Mouse (Mus musculus) hindbrain, embryonic 16.5 days (tissue): ENCODE data around the gene Cbfa2t2. TPM values are rescaled to one million over a fixed set of nuclear protein-coding genes. Genes with fewer than 3 reads are reported as not detected.

Experiments
- ATAC-seq: fragments of 200-750 bp; cut with Nextera tagmentation; 2 replicates; pipeline ENCODE4 v1.8.0; 2017; ENCODE audit warnings: moderate TSS enrichment, moderate library complexity
- H3K27ac ChIP-seq: fragments of 300-500 bp; sonication (generic); 2 replicates; pipeline ENCODE4 v1.5.1; 2014; ENCODE audit warnings: low read depth, mild to moderate bottlenecking, control low read depth, low read length, moderate library complexity
- H3K27me3 ChIP-seq: fragments of 300-500 bp; sonication (generic); replicated peaks from 2 replicates; pipeline ENCODE4 v1.6.1; 2014; ENCODE audit warnings: low read length; ENCODE audit not compliant: control insufficient read depth, insufficient read depth
- H3K36me3 ChIP-seq: fragments of 300-500 bp; sonication (generic); 2 replicates; pipeline ENCODE4 v1.6.1; 2014; ENCODE audit warnings: mild to moderate bottlenecking, low read length, moderate library complexity, mixed read lengths; ENCODE audit not compliant: control insufficient read depth, insufficient read depth
- H3K4me1 ChIP-seq: fragments of 300-500 bp; sonication (generic); 2 replicates; pipeline ENCODE4 v1.6.1; 2014; ENCODE audit warnings: low read depth, low read length; ENCODE audit not compliant: control insufficient read depth, insufficient read depth
- H3K4me2 ChIP-seq: fragments of 300-500 bp; sonication (generic); 2 replicates; pipeline ENCODE4 v1.6.1; 2014; ENCODE audit warnings: mild to moderate bottlenecking, low read length, control low read depth, moderate library complexity
- H3K4me3 ChIP-seq: fragments of 300-500 bp; sonication (generic); 2 replicates; pipeline ENCODE4 v1.5.1; 2014; ENCODE audit warnings: mild to moderate bottlenecking, low read length, control low read depth, moderate library complexity
- H3K9ac ChIP-seq: fragments of 300-500 bp; sonication (generic); 2 replicates; pipeline ENCODE4 v1.6.1; 2014; ENCODE audit warnings: low read depth, mild to moderate bottlenecking, control low read depth, low read length, moderate library complexity
- H3K9me3 ChIP-seq: fragments of 300-500 bp; sonication (generic); 2 replicates; pipeline ENCODE4 v1.6.1; 2014; ENCODE audit warnings: mild to moderate bottlenecking, low read length, moderate library complexity; ENCODE audit not compliant: control insufficient read depth
- WGBS: fragments of 180-500 bp; shearing (Covaris S2); extraction: QIAGEN DNeasy Blood & Tissue Kit; methylation state at CpG from one replicate; pipeline ENCODE4 v1.1.7; 2014; 5-methylcytosine and 5-hydroxymethylcytosine counted together
- polyA plus RNA-seq: library from polyadenylated mRNA; unstranded; fragments of >200 nt; fragmentation: Nextera tagmentation; extraction: Ambion mirVana; gene quantifications from 2 replicates; pipeline ENCODE4 v1.2.1, GENCODE M21; 2015

Cbfa2t2 gene
- polyA plus RNA-seq, 1 experiment from 2014 or later: 39.8 TPM

DNA sequence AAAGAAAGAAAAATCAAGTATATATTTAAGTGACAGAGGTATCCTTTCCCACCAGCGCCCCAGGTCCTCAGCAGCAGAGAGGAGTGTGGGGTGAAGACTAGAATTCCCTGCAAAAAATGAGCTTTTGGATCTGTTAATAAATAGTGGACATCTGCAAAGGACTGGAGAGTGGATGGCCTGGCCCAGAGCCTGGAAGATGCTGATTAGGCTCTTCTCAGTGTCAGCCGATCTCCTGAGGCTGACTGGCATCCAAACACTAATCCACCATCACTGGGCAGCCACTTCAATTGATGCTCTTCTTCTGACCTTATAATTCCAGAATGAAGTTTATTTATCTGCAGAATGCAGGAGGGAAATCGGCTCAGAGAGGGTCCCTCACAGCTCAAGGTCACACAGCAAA lies 136.7 kb downstream of the Cbfa2t2 start:
- H3K4me3 ChIP-seq: no peak overlapping the region
- WGBS: 80% methylated on average over 3 of the region's 3 CpGs
- H3K36me3 ChIP-seq: no peaks in the 10 kb centered on the region
- H3K9ac ChIP-seq: no peak overlapping the region
- H3K4me2 ChIP-seq: no peak overlapping the region
- no peak for ATAC-seq
- peaks cover 24% of the 10 kb centered on the region for H3K4me1 ChIP-seq
- H3K27ac ChIP-seq: no peak overlapping the region
- no peaks in the 10 kb centered on the region for H3K27me3 ChIP-seq
- H3K9me3 ChIP-seq: no peaks in the 10 kb centered on the region

DNA sequence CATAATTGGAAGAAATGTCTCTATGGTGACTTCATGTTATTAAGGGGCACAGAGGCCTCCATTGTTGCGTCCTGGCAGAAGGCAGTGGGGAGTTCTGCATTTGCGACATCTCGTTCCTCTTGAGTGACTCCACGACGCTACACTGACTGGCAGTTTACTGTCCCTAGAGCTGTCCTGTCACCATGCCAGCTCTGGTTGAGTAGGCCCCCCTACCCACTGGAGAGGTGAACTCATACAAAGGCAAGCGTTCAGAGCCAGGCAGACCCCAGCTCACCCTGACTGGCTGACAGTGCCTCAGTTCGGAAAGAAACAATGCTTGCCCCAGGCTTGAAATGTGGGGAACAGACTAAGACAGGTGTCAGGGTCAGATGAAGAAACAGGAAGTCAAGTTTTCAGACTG lies 138.0 kb downstream of the Cbfa2t2 start:
- Histone ChIP-seq H3K4me3 (no peak overlapping the region), H3K9ac (no peak overlapping the region), H3K27me3 (no peaks in the 10 kb centered on the region), H3K36me3 (no peaks in the 10 kb centered on the region), H3K9me3 (no peaks in the 10 kb centered on the region), H3K27ac (no peak overlapping the region), H3K4me2 (no peak overlapping the region), H3K4me1 (peaks cover 13% of the 10 kb centered on the region)
- whole genome bisulfite sequencing: 31% methylated on average over 7 of the region's 7 CpGs
- ATAC-seq: no peak

DNA sequence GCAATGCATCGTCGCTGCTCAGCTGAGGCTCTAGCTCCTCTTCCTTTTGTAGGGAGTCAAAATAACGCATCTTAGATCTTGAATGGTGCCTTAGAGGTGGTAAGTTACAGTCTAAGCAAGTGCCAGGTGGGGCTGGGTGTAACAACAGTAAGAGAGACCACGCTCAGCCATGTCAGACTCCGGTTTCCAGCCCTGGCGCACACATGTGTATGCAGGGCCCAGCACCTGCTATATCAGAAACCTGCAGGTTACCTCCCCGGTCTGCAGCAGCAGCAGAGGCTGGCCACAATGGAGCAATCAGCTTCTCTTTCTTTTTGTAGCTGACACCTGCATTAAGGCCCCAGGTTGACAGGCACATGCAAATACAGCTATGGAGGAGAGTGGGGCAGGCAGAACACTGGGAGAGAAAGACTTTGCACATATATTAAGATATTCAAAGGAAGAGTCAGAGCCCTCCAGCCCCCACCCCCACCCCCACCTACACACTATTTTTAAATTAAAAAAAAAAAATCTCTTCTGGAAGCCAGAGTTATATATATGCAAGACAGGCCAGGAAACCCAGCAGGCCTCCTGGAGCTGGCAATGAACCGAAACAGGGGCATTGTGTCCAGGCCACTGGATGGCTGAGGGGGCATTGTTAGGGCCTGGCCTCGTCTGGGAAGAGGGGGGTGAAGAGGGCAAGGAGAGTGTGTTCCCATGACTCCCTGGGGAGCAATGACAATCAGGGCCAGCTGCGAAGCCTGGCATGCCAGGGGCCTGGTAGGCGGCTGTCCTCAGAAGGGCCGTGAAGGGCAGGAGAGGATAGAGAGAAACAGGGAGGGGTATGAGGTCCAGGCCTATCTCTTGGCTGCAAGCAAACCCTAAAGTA lies 140.8 kb downstream of the Cbfa2t2 start:
- Histone ChIP-seq H3K4me2 (no peak overlapping the region), H3K9ac (peak overlapping the region; percentile 13; the same call in 1 of the 2 replicates), H3K36me3 (no peaks in the 10 kb centered on the region), H3K4me1 (peaks cover 8% of the 10 kb centered on the region), H3K4me3 (no peak overlapping the region), H3K27ac (0 out of 2 replicates have a peak overlapping the region, but pooled peaks have one; percentile 34), H3K27me3 (no peaks in the 10 kb centered on the region), H3K9me3 (no peaks in the 10 kb centered on the region)
- ATAC-seq: 0 out of 2 replicates have a peak, but pooled peaks have one; percentile 21
- WGBS: 20% methylated on average over 12 of the region's 12 CpGs

DNA sequence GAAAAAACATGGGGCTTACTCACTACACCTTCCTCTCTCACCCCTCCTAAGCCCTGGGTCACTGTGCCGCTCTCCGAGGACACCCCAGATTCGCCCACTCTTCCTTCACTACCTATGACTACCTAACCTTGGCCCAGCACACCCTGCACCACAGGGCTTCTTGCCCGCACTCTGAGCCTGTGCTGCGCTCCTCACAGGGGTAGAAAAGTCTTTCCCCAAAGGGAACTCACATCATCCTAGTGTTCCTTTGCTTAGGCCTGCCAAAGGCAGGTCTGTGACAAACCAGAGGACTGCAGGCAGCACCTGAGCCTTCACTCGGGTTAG lies 141.4 kb downstream of the Cbfa2t2 start:
- H3K27me3 ChIP-seq: no peaks in the 10 kb centered on the region
- H3K4me1 ChIP-seq: peaks cover 8% of the 10 kb centered on the region
- H3K4me2 ChIP-seq: no peak overlapping the region
- H3K27ac ChIP-seq: no peak overlapping the region
- H3K36me3 ChIP-seq: no peaks in the 10 kb centered on the region
- WGBS: 49% methylated on average over 6 of the region's 6 CpGs
- 0 out of 2 replicates have a peak, but pooled peaks have one; percentile 20 for ATAC-seq
- H3K9me3 ChIP-seq: no peaks in the 10 kb centered on the region
- H3K4me3 ChIP-seq: no peak overlapping the region
- no peak overlapping the region; the same call in 1 of the 2 replicates for H3K9ac ChIP-seq

DNA sequence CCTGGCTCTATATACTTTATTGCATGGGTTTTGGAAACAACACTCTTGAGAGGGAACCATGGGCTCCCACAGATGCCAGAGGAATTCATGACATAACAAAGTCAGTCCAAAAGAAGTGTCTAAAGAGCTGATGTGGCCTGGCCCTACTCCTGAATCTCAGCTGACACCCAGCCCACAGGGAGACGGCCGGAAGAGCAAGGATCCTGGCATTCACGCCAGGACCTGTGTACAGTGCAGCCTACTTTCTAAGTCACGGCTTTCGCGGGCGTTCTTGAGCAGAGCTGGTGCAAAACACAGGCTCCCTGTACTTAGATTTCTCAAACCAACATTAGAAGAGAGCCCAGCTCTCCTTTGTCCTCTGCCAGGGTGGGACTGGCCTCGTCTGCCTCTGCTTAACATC lies 144.3 kb downstream of the Cbfa2t2 start:
- H3K9ac ChIP-seq: no peak overlapping the region
- no peak overlapping the region for H3K27ac ChIP-seq
- H3K27me3 ChIP-seq: no peaks in the 10 kb centered on the region
- H3K4me1 ChIP-seq: peaks cover 22% of the 10 kb centered on the region
- 76% methylated on average over 8 of the region's 8 CpGs for WGBS
- no peaks in the 10 kb centered on the region for H3K9me3 ChIP-seq
- ATAC-seq: no peak
- H3K4me3 ChIP-seq: no peak overlapping the region
- H3K4me2 ChIP-seq: no peak overlapping the region
- no peaks in the 10 kb centered on the region for H3K36me3 ChIP-seq

DNA sequence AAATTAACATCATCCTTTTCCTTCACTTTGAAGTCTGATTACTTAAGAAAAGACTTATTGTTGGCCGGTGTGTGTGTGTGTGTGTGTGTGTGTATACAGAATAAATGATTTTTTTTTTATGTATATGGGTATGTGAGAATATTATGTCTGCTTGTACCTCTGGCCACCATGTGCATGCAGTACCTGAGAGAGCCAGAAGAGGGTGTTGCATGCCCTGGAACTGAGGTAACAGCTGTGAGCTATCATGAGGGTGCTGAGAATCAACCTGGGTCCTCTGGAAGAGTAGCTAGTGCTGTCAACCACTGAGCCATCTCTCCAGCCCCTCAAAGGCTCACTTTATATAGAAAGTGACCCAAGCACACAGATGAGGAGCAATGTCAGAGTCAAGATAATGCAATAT lies 145.1 kb downstream of the Cbfa2t2 start:
- H3K9me3 ChIP-seq: no peaks in the 10 kb centered on the region
- H3K27me3 ChIP-seq: no peaks in the 10 kb centered on the region
- no peak for ATAC-seq
- 94% methylated on average over 1 of the region's 1 CpGs for WGBS
- no peak overlapping the region for H3K4me3 ChIP-seq
- H3K4me1 ChIP-seq: peaks cover 25% of the 10 kb centered on the region
- no peak overlapping the region for H3K27ac ChIP-seq
- no peak overlapping the region for H3K9ac ChIP-seq
- no peak overlapping the region for H3K4me2 ChIP-seq
- no peaks in the 10 kb centered on the region for H3K36me3 ChIP-seq

DNA sequence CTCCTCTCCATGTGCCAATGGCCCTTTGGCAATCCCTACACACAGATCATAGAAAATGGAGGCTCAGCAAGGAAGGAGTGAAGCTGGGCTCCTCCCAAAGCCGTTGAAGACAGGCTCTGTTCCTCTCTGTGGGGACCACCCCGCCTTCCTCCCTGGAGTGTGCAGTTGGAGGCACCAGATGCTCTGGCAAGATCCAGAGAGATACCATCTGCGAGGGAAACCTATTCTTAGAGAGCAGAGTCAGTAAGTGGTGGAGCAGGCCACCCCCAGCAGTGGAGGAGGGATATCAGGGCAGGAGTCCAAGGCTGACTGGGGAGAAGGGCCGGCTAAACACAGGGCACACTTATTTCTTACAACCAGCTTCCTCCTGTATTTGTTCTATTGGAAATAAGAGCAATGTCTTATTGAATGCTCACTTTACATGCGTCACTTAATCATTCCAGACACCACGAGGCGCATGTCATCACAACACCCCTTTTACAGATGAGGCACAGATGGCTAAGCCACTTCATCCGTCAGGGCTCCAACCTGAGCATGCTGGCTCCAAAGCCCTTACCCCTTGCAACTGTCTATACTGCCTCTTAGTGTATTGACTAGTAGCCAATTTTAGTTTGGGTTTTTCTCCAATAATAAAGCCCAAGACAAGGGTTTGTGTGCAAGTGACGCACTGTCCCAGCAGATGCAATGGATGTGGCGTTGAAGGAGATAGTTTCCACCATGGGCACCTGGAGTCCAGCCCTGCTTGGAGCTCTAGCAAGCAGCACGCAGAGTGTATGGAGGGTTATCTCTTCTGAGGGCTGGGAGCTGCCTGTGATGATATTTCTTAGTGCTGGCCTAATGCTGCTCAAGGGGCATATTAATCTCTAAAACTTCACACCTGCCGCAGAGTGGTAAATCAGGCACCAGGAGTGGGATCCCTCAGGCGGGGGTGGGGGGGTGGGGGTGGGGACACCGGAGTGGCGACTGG lies 147.9 kb downstream of the Cbfa2t2 start:
- peaks cover 17% of the 10 kb centered on the region for H3K4me1 ChIP-seq
- no peaks in the 10 kb centered on the region for H3K9me3 ChIP-seq
- no peak overlapping the region for H3K4me3 ChIP-seq
- peak overlapping the region; percentile 52 for H3K27ac ChIP-seq
- H3K27me3 ChIP-seq: no peaks in the 10 kb centered on the region
- WGBS: 39% methylated on average over 15 of the region's 15 CpGs
- peak; percentile 90 for ATAC-seq
- H3K36me3 ChIP-seq: no peaks in the 10 kb centered on the region
- H3K4me2 ChIP-seq: peak overlapping the region; percentile 6; the same call in 1 of the 2 replicates
- no peak overlapping the region for H3K9ac ChIP-seq

DNA sequence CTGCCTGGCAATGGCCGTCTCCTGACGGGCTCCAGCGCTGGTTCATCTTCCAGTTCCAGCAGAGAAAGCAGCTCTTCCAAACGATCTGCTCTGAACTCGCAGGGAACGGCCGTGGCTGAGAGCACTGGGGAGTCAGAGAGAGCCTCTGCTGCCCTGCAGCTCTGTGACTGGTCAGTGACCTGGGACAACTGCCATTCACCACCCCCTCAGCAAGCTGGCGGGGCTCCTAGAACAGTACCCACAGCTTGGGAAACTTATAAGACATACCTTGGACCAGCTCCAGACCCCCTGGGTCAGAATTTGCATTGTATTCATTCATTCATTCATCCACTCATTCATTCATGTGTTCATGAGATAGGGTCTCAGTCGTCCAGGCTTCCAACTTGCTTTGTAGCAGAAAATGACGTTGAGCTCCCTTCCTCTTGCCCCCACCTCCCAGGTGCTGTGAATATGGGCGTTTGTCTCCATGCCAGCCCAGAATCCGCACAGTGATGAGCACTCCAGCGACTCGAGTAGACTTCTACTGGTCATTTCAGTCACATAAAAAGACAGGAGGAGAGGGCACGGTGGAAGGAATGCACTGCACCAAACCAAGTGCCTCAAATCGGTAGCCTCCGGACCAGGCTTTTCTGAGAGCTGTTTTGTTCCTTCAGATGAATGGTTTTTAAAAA lies 148.8 kb downstream of the Cbfa2t2 start:
- peak overlapping the region; percentile 6; the same call in 1 of the 2 replicates for H3K4me2 ChIP-seq

More for the DNA sequence above, 148.8 kb downstream of the Cbfa2t2 start:
- no peak overlapping the region for H3K9ac ChIP-seq
- H3K4me3 ChIP-seq: no peak overlapping the region
- WGBS: 40% methylated on average over 17 of the region's 17 CpGs
- no peaks in the 10 kb centered on the region for H3K36me3 ChIP-seq
- peaks cover 17% of the 10 kb centered on the region for H3K4me1 ChIP-seq
- H3K27me3 ChIP-seq: no peaks in the 10 kb centered on the region
- ATAC-seq: peak; percentile 44; the same call in 1 of the 2 replicates
- H3K27ac ChIP-seq: peak overlapping the region; percentile 52; the same call in 1 of the 2 replicates
- H3K9me3 ChIP-seq: no peaks in the 10 kb centered on the region
